Mouse (Mus musculus) heart, embryonic 14.5 days (tissue): ENCODE results near the gene Aftph. TPM values are rescaled to one million over a fixed set of nuclear protein-coding genes. Genes with fewer than 3 reads are reported as not detected.

Source experiments
- ATAC-seq: fragments of 200-750 bp; cut with Nextera tagmentation; 2 replicates; pipeline ENCODE4 v1.8.0; 2017; ENCODE audit warnings: low read depth, moderate TSS enrichment; ENCODE audit not compliant: insufficient number of reproducible peaks, insufficient read depth, low FRiP score
- H3K27ac ChIP-seq, 2 experiments: fragments of 200-500 bp in 1 of 2; fragments of 300-500 bp in 1 of 2; sonication (generic) in 1 of 2; replicated peaks in 1 of 2; 2 replicates each; pipeline ENCODE4 v1.5.1; 2012 to 2014; ENCODE audit warnings: low read depth in 2 of 2, low read length in 2 of 2, control low read depth in 1 of 2, mild to moderate bottlenecking in 1 of 2, mixed read lengths in 1 of 2; ENCODE audit not compliant: control insufficient read depth in 1 of 2, insufficient read depth in 1 of 2
- H3K27me3 ChIP-seq: fragments of 300-500 bp; sonication (generic); 2 replicates; pipeline ENCODE4 v1.6.1; 2014; ENCODE audit warnings: mild to moderate bottlenecking, low read length, control low read depth; ENCODE audit not compliant: control insufficient read depth, insufficient read depth
- H3K36me3 ChIP-seq: fragments of 300-500 bp; sonication (generic); 2 replicates; pipeline ENCODE4 v1.6.1; 2014; ENCODE audit warnings: mild to moderate bottlenecking, control low read depth, low read length, mixed read lengths; ENCODE audit not compliant: control insufficient read depth, insufficient read depth
- H3K4me1 ChIP-seq, 2 experiments: fragments of 200-500 bp in 1 of 2; fragments of 300-500 bp in 1 of 2; sonication (generic) in 1 of 2; 2 replicates each; pipeline ENCODE4 v1.6.1; 2012 to 2014; ENCODE audit warnings: low read length in 2 of 2, control low read depth in 1 of 2, mixed read lengths in 1 of 2; ENCODE audit not compliant: control insufficient read depth in 2 of 2, insufficient read depth in 2 of 2
- H3K4me2 ChIP-seq: fragments of 300-500 bp; sonication (generic); 2 replicates; pipeline ENCODE4 v1.6.1; 2014; ENCODE audit warnings: mild to moderate bottlenecking, low read length
- H3K4me3 ChIP-seq, 2 experiments: fragments of 200-500 bp in 1 of 2; fragments of 300-500 bp in 1 of 2; sonication (generic) in 1 of 2; 2 replicates each; pipeline ENCODE4 v1.5.1; 2012 to 2014; ENCODE audit warnings: low read length in 2 of 2, mild to moderate bottlenecking in 2 of 2, control low read depth in 1 of 2, low read depth in 1 of 2, moderate library complexity in 1 of 2; ENCODE audit not compliant: control insufficient read depth in 1 of 2, insufficient read depth in 1 of 2
- H3K9ac ChIP-seq: fragments of 300-500 bp; sonication (generic); 2 replicates; pipeline ENCODE4 v1.6.1; 2014; ENCODE audit warnings: mild to moderate bottlenecking, low read length
- H3K9me3 ChIP-seq: fragments of 300-500 bp; sonication (generic); 2 replicates; pipeline ENCODE4 v1.6.1; 2016; ENCODE audit warnings: low read length, control low read depth; ENCODE audit not compliant: control insufficient read depth
- WGBS: fragments of 180-500 bp; shearing (Covaris S2); extraction: QIAGEN DNeasy Blood & Tissue Kit; methylation state at CpG from one replicate; pipeline ENCODE4 v1.1.7; 2014; 5-methylcytosine and 5-hydroxymethylcytosine counted together
- polyA plus RNA-seq: library from polyadenylated mRNA; unstranded; fragments of >200 nt; fragmentation: Nextera tagmentation; extraction: Ambion mirVana; gene quantifications from 2 replicates; pipeline ENCODE4 v1.2.1, GENCODE M21; 2014

Aftph gene
- polyA plus RNA-seq, 1 experiment from 2014 or later, result 11.2 TPM

GRCm38 (mm10) chr11:20750573-20750972 is 9.2 kb upstream of the Aftph start:
- Histone ChIP-seq H3K4me2 (no peak overlapping the region), H3K27me3 (no peaks in the 10 kb centered on the region), H3K4me1 (no peaks in the 10 kb centered on the region), H3K4me3 (no peak overlapping the region), H3K27ac (no peak overlapping the region), H3K9ac (no peak overlapping the region), H3K9me3 (peaks cover 9% of the 10 kb centered on the region), H3K36me3 (no peaks in the 10 kb centered on the region)
- WGBS, result 74% methylated on average over 2 of the region's 2 CpGs
- ATAC-seq, result no peak

GRCm38 (mm10) chr11:20743353-20743752 is 2.0 kb upstream of the Aftph start:
- no peak overlapping the region for H3K27ac ChIP-seq
- no peak for ATAC-seq
- H3K4me3 ChIP-seq, result no peak overlapping the region
- no peaks in the 10 kb centered on the region for H3K27me3 ChIP-seq
- H3K9me3 ChIP-seq, result no peaks in the 10 kb centered on the region
- peaks cover 0 to 4% of the 10 kb centered on the region in 2 experiments; a peak in 2 of 4 replicates for H3K4me1 ChIP-seq
- no peaks in the 10 kb centered on the region for H3K36me3 ChIP-seq
- no peak overlapping the region for H3K4me2 ChIP-seq
- no peak overlapping the region for H3K9ac ChIP-seq

- no peaks in the 10 kb centered on the region for H3K27me3 ChIP-seq
- peak overlapping the region; percentile 69 for H3K4me2 ChIP-seq
- peak overlapping the region; percentile 91 for H3K9ac ChIP-seq
- H3K4me1 ChIP-seq, result peaks cover 0 to 4% of the 10 kb centered on the region in 2 experiments; a peak in 2 of 4 replicates
- H3K36me3 ChIP-seq, result no peaks in the 10 kb centered on the region
- WGBS, result under 1% methylated on average over 9 of the region's 9 CpGs
- peak overlapping the region; percentile 94 to 98 for H3K4me3 ChIP-seq
- no peak for ATAC-seq
- no peaks in the 10 kb centered on the region for H3K9me3 ChIP-seq
- H3K27ac ChIP-seq, result peak overlapping the region; percentile 97 to 98
Measured at GRCm38 (mm10) chr11:20742361-20742897, 1.0 kb upstream of the Aftph start.

- Histone ChIP-seq H3K4me3 (peak overlapping the region; percentile 94 to 98), H3K9ac (peak overlapping the region; percentile 91), H3K4me2 (peak overlapping the region; percentile 69), H3K9me3 (no peaks in the 10 kb centered on the region), H3K27me3 (no peaks in the 10 kb centered on the region), H3K27ac (peak overlapping the region; percentile 65 to 97), H3K36me3 (peaks cover 3% of the 10 kb centered on the region; the same call in 1 of the 2 replicates), H3K4me1 (peaks cover 0 to 4% of the 10 kb centered on the region in 2 experiments; a peak in 2 of 4 replicates)
- peak; percentile 51 for ATAC-seq
- WGBS, result under 1% methylated on average over 44 of the region's 56 CpGs
Measured at GRCm38 (mm10) chr11:20740481-20741200, 748 bp downstream of the Aftph start.

GRCm38 (mm10) chr11:20734066-20734465 is 7.3 kb downstream of the Aftph start:
- Histone ChIP-seq H3K9ac (no peak overlapping the region), H3K4me2 (no peak overlapping the region), H3K4me1 (peaks cover 0 to 13% of the 10 kb centered on the region in 2 experiments; a peak in 1 of 4 replicates), H3K36me3 (peaks cover 9% of the 10 kb centered on the region; the same call in 1 of the 2 replicates), H3K9me3 (no peaks in the 10 kb centered on the region), H3K4me3 (no peak overlapping the region), H3K27me3 (no peaks in the 10 kb centered on the region), H3K27ac (no peak overlapping the region)
- WGBS, result 73% methylated on average over 3 of the region's 3 CpGs
- no peak for ATAC-seq

GRCm38 (mm10) chr11:20733486-20734030 is 7.8 kb downstream of the Aftph start:
- Histone ChIP-seq H3K9me3 (no peaks in the 10 kb centered on the region), H3K4me1 (peaks cover 0 to 13% of the 10 kb centered on the region in 2 experiments; a peak in 1 of 4 replicates), H3K4me2 (no peak overlapping the region), H3K36me3 (peaks cover 9% of the 10 kb centered on the region; the same call in 1 of the 2 replicates), H3K9ac (no peak overlapping the region), H3K27me3 (no peaks in the 10 kb centered on the region), H3K27ac (no peak overlapping the region), H3K4me3 (no peak overlapping the region)
- no peak for ATAC-seq
- 41% methylated on average over 3 of the region's 3 CpGs for WGBS

GRCm38 (mm10) chr11:20729403-20729802 is 12.0 kb downstream of the Aftph start:
- WGBS, result 79% methylated on average over 1 of the region's 1 CpGs
- H3K4me2 ChIP-seq, result no peak overlapping the region
- no peak for ATAC-seq
- no peaks in the 10 kb centered on the region for H3K27me3 ChIP-seq
- H3K4me3 ChIP-seq, result no peak overlapping the region
- H3K36me3 ChIP-seq, result peaks cover 25% of the 10 kb centered on the region
- H3K9me3 ChIP-seq, result no peaks in the 10 kb centered on the region
- H3K9ac ChIP-seq, result no peak overlapping the region
- 0 out of 4 replicates have a peak, but pooled peaks cover 0 to 11% of the 10 kb centered on the region in 2 experiments for H3K4me1 ChIP-seq
- H3K27ac ChIP-seq, result no peak overlapping the region
